Mouse (Mus musculus): ENCODE data around the gene Plekhh2.

- no peak for TF ChIP-seq POLR2A (IDR thresholded peaks at IDR 0.05; ENCODE audit: borderline replicate concordance, control insufficient read depth, low read depth, low read length)
- TF ChIP-seq CTCF (IDR thresholded peaks at IDR 0.05; ENCODE audit: control insufficient read depth, insufficient read depth, low read length): no peak
Observed at GRCm38 (mm10) chr17:84508736-84509135, 3.0 kb upstream of the Plekhh2 start.
